Mouse (Mus musculus): ENCODE data around the gene Mau2. TPM values are rescaled to one million over a fixed set of nuclear protein-coding genes. Genes with fewer than 3 reads are reported as not detected.

Mau2 gene
- polyA plus RNA-seq (2014; fragmentation: Illumina TruSeq; extraction: RNeasy Lipid Tissue Mini Kit (QIAGEN cat#74804); ENCODE audit: low read depth, low replicate concordance): 17.8 TPM

DNA sequence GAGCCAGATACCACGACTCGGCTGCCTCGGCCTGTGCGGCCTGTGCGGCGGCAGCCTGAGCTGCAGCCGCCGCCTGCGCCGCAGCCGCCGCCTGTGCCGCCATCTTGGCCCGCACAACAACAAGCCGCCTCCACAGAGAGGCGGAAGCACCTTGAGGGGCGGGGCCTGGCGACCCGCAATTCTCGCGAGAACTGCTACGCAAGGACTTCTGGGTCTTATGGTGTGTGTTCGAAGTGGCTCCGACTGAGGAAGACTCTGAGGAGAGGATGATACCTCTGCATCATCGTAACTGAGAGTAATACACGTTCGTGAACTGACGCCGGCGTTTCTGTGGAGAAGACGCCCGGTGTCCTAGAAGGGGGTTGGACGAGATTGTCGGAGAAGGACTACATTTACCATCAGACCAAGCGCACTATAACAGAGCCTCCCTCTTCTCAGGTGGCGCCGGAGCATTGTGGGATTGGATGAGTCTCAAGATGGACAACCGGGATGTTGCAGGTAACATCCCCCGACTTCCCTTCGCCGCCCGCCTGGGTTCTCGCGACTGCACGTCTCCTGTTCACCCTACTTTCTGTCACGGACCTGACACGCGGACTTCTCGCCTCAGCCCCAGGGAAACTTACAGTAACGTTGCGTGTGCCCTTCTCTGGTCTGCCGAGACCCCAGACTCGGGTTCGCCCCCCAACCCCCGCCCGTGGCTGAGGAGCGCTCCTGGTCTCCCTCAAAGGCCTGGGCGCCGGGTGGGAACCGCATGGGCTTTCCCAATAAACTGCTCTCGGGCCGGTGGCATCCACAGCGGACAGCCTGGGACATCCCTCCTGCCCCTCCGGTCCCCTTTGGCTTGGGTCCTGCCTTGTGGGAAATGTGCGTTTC lies at the start of gene Mau2, which contains the start of gene Sugp1:
Gene Mau2 (minus strand): TSS at position 152 of the 873 bp plus-strand sequence.
Gene Sugp1 (plus strand): TSS at position 231 of the 873 bp plus-strand sequence.

DNA sequence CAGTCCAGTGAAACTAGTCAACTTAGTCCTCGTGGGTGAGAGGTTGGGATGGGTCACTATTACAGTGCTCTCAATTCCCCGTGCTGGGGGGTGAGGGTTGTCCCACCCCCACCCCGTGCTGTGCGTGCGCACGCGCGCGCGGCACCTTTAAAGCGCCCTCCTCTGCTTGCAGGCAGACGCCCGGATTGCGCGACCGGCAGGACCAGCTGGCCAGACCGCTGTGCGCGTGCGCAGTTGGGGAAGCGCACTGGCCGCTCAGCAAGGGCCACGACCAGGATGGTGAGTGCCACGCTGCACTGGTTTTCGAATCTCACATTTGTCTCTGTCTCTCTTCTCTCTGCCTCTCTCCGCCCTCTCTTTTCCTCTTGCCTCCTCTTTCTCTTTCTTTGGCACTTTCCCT lies 40.8 kb upstream of the Mau2 start, which contains the start of gene Hapln4:
Gene Hapln4 (plus strand): TSS at position 173 of the 400 bp plus-strand sequence.

DNA sequence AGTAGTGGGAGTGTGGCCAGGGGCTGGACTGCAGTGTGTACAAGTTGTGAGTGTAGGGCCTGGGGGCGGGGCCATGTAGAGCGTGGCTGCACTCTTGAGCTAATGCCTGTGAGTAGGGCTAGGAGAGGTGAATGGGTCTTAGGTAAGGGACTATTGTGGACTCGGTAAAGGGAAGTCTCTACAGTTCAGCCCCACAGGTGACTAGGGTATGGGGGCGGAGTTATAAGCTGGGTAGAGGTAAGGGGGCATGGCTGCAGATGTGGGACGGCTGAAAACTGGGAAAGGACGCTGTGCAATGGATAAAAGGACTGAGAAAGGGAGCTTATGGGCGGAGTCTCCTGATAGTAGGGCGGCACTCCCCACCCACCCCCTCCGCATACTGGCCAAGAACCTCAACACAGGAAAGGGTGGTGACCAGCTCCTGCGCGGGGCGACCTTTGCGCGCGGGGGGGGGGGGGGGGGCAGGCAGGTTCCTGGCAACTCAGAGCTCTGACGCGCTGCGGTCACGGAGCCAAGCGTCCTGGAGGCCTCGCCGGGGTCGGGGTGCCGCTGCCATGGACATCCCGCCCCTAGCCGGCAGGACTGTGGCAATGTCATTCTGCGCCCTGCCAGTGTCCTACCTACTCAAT lies 30.0 kb upstream of the Mau2 start, which contains the start of gene Tm6sf2:
Gene Tm6sf2 (plus strand): TSS at position 484 of the 629 bp plus-strand sequence.

DNA sequence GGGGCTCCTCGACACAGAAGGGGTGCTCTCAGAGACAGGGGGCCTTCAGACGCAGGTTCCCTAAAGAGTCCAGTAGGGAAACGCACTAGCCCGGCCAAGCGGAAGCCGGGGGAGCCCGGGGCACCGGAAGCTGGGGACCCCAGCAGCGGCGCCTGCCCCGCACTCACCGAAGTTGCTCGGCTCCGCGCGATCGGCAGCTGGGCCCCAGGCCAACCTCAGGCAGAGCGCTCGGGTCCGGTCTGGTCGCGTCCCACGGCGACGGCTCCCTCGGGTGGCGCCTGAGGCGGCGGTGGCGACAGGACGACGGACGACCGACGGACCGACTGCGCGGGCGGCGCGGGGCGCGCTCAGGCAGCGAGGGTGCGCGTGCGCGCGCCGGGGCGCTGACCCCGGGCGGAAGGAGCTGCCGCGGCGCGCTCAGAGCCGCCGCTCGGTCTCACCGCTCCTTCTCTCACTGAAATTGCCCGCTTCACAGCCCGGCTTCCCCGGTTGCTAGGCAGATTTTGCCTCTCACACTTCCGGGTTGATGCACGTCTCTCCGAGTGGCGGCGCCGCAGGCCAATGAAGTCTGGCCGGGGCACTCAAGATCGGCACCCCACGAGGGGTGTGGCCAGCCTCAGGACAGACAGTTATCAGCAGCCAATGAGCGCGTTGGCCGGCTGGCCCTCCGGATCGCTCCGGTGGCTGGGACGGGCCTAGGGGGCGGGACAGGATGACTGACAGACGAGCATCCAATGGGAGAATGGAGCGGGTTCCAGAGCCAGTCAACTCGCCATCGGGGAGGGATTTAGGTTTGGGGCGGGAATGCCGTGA lies 46.6 kb downstream of the Mau2 start, which contains the start of gene Gatad2a:
Gene Gatad2a (minus strand): TSS at position 609 of the 813 bp plus-strand sequence.

Other genes starting within 250 kb of the Mau2 start
- gene Gmip, start 234.1 kb downstream of the Mau2 start, polyA plus RNA-seq (2014; fragmentation: Illumina TruSeq; extraction: RNeasy Lipid Tissue Mini Kit (QIAGEN cat#74804); ENCODE audit: low read depth, low replicate concordance): 9.4 TPM
- 0.69 TPM for gene Lpar2, start 220.3 kb downstream of the Mau2 start, polyA plus RNA-seq (2014; fragmentation: Illumina TruSeq; extraction: RNeasy Lipid Tissue Mini Kit (QIAGEN cat#74804); ENCODE audit: low read depth, low replicate concordance)
- gene Pbx4, start 210.2 kb downstream of the Mau2 start, polyA plus RNA-seq (2014; fragmentation: Illumina TruSeq; extraction: RNeasy Lipid Tissue Mini Kit (QIAGEN cat#74804); ENCODE audit: low read depth, low replicate concordance): 0.73 TPM
- gene Cilp2, start 155.0 kb downstream of the Mau2 start, polyA plus RNA-seq (2014; fragmentation: Illumina TruSeq; extraction: RNeasy Lipid Tissue Mini Kit (QIAGEN cat#74804); ENCODE audit: low read depth, low replicate concordance): not detected
- not detected for gene Tssk6, start 140.6 kb downstream of the Mau2 start, polyA plus RNA-seq (2014; fragmentation: Illumina TruSeq; extraction: RNeasy Lipid Tissue Mini Kit (QIAGEN cat#74804); ENCODE audit: low read depth, low replicate concordance)
- not detected for gene Ndufa13, start 140.2 kb downstream of the Mau2 start, polyA plus RNA-seq (2014; fragmentation: Illumina TruSeq; extraction: RNeasy Lipid Tissue Mini Kit (QIAGEN cat#74804); ENCODE audit: low read depth, low replicate concordance)
- not detected for gene Yjefn3, start 140.0 kb downstream of the Mau2 start, polyA plus RNA-seq (2014; fragmentation: Illumina TruSeq; extraction: RNeasy Lipid Tissue Mini Kit (QIAGEN cat#74804); ENCODE audit: low read depth, low replicate concordance)
- gene Gatad2a, start 46.4 kb downstream of the Mau2 start, polyA plus RNA-seq (2014; fragmentation: Illumina TruSeq; extraction: RNeasy Lipid Tissue Mini Kit (QIAGEN cat#74804); ENCODE audit: low read depth, low replicate concordance): 6.0 TPM
- 9.4 TPM for gene Sugp1, start 79 bp upstream of the Mau2 start, polyA plus RNA-seq (2014; fragmentation: Illumina TruSeq; extraction: RNeasy Lipid Tissue Mini Kit (QIAGEN cat#74804); ENCODE audit: low read depth, low replicate concordance)
- 2.1 TPM for gene Tm6sf2, start 30.2 kb upstream of the Mau2 start, polyA plus RNA-seq (2014; fragmentation: Illumina TruSeq; extraction: RNeasy Lipid Tissue Mini Kit (QIAGEN cat#74804); ENCODE audit: low read depth, low replicate concordance)
- not detected for gene Hapln4, start 40.7 kb upstream of the Mau2 start, polyA plus RNA-seq (2014; fragmentation: Illumina TruSeq; extraction: RNeasy Lipid Tissue Mini Kit (QIAGEN cat#74804); ENCODE audit: low read depth, low replicate concordance)
- not detected for gene Ncan, start 78.1 kb upstream of the Mau2 start, polyA plus RNA-seq (2014; fragmentation: Illumina TruSeq; extraction: RNeasy Lipid Tissue Mini Kit (QIAGEN cat#74804); ENCODE audit: low read depth, low replicate concordance)
- 1.4 TPM for gene Nr2c2ap, start 88.6 kb upstream of the Mau2 start, polyA plus RNA-seq (2014; fragmentation: Illumina TruSeq; extraction: RNeasy Lipid Tissue Mini Kit (QIAGEN cat#74804); ENCODE audit: low read depth, low replicate concordance)
- 1.4 TPM for gene Rfxank, start 96.4 kb upstream of the Mau2 start, polyA plus RNA-seq (2014; fragmentation: Illumina TruSeq; extraction: RNeasy Lipid Tissue Mini Kit (QIAGEN cat#74804); ENCODE audit: low read depth, low replicate concordance)
- gene Borcs8, start 96.8 kb upstream of the Mau2 start, polyA plus RNA-seq (2014; fragmentation: Illumina TruSeq; extraction: RNeasy Lipid Tissue Mini Kit (QIAGEN cat#74804); ENCODE audit: low read depth, low replicate concordance): 6.0 TPM
- gene Mef2b, start 97.0 kb upstream of the Mau2 start, polyA plus RNA-seq (2014; fragmentation: Illumina TruSeq; extraction: RNeasy Lipid Tissue Mini Kit (QIAGEN cat#74804); ENCODE audit: low read depth, low replicate concordance): not detected
- 4.3 TPM for gene Tmem161a, start 129.6 kb upstream of the Mau2 start, polyA plus RNA-seq (2014; fragmentation: Illumina TruSeq; extraction: RNeasy Lipid Tissue Mini Kit (QIAGEN cat#74804); ENCODE audit: low read depth, low replicate concordance)
- 2.3 TPM for gene Slc25a42, start 169.6 kb upstream of the Mau2 start, polyA plus RNA-seq (2014; fragmentation: Illumina TruSeq; extraction: RNeasy Lipid Tissue Mini Kit (QIAGEN cat#74804); ENCODE audit: low read depth, low replicate concordance)
- 7.2 TPM for gene Sugp2, start 191.5 kb upstream of the Mau2 start, polyA plus RNA-seq (2014; fragmentation: Illumina TruSeq; extraction: RNeasy Lipid Tissue Mini Kit (QIAGEN cat#74804); ENCODE audit: low read depth, low replicate concordance)
- gene Armc6, start 191.7 kb upstream of the Mau2 start, polyA plus RNA-seq (2014; fragmentation: Illumina TruSeq; extraction: RNeasy Lipid Tissue Mini Kit (QIAGEN cat#74804); ENCODE audit: low read depth, low replicate concordance): 0.79 TPM
- not detected for gene Homer3, start 240.1 kb upstream of the Mau2 start, polyA plus RNA-seq (2014; fragmentation: Illumina TruSeq; extraction: RNeasy Lipid Tissue Mini Kit (QIAGEN cat#74804); ENCODE audit: low read depth, low replicate concordance)

Data from sigmoid colon, adult 10 weeks (tissue).